Mouse (Mus musculus): Measurements from ENCODE around the gene Vps13d.

The Vps13d gene

GRCm38 (mm10) chr4:145150345-145151102 lies 44.3 kb downstream of the Vps13d start:
- no peak for DNase-seq (ENCODE audit: low spot score)

DNA sequence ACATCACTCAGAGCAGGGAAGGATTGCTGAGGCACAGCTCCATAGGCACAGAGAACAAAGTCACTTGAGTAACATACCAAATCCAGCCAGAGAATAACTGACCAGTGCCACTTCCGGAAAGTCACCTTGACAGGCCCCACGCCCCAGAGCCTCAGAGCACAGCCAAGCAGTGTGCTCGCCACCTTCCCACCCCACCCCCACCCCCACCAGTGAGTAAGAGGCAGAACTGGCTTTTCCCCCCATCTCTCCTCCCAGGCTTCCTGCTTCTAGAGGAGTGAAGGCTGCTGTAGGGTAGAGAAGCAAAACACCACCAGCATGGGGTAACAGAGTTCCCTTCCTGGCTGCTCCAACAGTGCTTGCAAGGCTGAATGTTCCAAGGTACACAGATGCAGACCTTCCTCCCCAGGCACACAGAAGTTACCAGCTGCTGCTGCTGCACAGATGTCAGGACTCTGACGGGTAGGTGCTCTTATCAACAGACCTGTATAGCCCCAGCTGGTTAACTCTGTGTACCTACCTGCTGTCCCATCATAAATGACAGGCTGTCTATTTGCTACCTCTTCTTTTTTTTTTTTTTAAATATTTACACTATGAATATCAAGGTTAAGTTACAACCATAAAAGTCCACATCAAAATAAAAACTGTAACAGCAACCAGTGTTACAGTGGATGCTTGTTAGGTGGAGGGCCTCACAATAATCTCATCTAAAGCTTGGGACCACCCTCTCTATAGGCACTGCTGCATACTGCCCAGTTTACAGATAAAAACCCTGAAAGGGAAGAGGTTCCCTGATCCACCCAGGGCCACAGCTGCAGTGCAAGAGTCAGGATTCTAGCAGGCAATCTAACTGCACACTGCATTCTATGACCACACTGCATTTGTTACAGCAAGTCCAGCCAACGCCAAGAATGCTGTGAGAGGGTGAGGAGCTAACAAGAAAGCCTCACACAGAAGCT lies 47.5 kb downstream of the Vps13d start:
- no peak for DNase-seq (ENCODE audit: low spot score)

DNA sequence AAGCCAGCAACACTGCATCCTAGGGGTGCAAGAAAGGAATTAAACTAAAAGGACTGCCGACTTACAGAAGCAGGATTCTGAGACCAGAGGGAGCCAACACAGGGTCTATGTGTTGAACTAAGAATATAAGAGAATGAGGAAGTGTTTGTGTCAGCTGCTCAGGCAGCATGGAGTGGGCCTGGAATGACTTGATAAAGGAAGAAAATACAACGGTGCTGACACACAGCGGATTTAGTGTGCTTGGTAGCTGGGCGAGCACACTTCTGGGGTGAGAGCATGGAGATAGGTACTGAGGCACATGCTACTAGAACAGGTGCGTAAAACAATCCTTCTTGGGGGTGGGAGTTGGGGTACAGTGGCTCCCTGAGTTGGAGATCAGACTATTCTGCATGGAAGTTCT lies 51.3 kb downstream of the Vps13d start:
- DNase-seq (ENCODE audit: low spot score), result no peak

GRCm38 (mm10) chr4:145136705-145137104 lies 58.1 kb downstream of the Vps13d start:
- DNase-seq (ENCODE audit: low spot score), result no peak

GRCm38 (mm10) chr4:145135473-145135872 lies 59.3 kb downstream of the Vps13d start:
- no peak for DNase-seq (ENCODE audit: low spot score)

- no peak for DNase-seq (ENCODE audit: low spot score)
These were observed 64.0 kb downstream of the Vps13d start for GRCm38 (mm10) chr4:145130772-145131171.

GRCm38 (mm10) chr4:145129956-145130548 lies 64.8 kb downstream of the Vps13d start:
- peak; percentile 60 for DNase-seq (ENCODE audit: low spot score)

- no peak for DNase-seq (ENCODE audit: low spot score)
These were observed 69.2 kb downstream of the Vps13d start for GRCm38 (mm10) chr4:145125463-145126220.

DNA sequence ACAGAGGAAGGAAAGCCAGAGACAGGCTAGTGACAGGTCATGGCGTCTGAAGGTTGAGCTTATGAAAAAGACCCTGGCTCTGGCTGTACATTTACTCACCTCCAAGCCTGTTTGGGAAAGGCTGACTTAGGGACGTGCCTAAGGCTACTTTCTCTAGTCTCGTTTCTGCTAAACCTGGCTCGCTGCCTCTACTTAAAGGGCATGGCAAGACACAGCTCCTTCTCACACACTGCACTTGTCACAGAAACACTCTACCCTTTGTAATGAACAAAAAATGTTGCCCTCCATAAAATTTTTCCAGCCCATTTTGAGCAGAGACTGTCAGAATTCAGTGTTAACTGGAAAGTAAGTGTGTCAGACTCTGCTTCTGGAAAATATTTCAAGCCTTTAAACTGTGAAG lies 70.4 kb downstream of the Vps13d start:
- no peak for DNase-seq (ENCODE audit: low spot score)

DNA sequence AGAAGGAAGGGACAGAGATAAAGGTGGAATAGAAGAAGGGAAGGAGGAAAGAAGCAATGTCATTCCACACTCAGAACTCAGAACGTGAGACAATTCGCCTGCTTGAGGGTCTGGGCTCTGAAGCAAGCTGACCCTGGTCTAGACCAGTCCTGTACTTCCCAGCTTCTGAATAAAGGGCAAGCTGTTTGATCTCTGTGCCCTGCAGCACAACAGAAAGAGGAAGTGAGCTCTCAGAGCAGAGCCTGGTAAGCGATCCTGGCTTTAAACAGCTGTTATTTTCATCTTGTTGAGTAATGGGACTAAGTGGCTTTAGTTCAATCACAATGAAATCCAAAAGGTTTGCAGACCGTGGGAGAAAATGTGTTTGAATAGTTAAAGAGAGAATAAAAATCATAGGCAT lies 83.2 kb downstream of the Vps13d start:
- no peak for DNase-seq (ENCODE audit: low spot score)

DNA sequence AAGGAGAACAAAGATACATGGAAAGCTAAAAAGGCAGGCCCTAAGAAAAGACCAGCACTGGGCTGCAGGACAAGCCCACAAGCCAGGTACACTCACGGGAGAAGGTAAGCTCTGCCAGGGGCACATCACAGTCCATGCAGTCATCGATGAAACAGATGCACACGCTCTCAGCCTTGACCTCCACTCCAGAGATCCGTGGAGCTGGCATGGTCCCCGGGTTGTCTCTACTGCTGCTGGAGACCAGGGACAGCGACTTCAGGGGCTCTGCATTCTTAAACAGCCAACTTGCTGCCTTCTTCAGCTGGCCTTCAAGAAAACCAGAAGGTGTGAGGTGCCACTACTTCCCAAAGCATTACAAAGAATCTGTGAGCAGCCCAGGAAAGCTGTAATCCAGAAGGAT lies 84.1 kb downstream of the Vps13d start:
- no peak for DNase-seq (ENCODE audit: low spot score)

GRCm38 (mm10) chr4:145106796-145107195 lies 88.0 kb downstream of the Vps13d start:
- no peak for DNase-seq (ENCODE audit: low spot score)

GRCm38 (mm10) chr4:145105319-145105718 lies 89.5 kb downstream of the Vps13d start:
- no peak for DNase-seq (ENCODE audit: low spot score)

DNA sequence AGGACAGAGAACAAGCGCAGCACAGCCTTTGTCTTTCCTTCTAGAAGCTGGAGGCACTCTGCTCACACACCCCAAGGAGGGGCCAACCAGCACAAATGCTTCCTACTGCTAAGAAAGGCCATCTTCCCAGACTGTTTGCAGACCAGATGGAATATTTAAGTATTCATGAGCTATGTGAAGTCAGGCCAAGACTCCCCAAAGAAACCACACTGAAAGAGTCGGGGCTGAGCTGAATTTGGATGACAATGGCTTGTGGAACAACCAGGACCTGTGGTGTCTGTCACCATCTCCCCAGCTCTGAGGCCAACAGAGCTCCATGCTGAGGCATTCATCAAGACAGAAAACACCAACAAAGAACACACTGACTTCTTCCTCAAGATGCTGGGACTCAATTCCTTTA lies 89.9 kb downstream of the Vps13d start:
- DNase-seq (ENCODE audit: low spot score), result no peak

DNA sequence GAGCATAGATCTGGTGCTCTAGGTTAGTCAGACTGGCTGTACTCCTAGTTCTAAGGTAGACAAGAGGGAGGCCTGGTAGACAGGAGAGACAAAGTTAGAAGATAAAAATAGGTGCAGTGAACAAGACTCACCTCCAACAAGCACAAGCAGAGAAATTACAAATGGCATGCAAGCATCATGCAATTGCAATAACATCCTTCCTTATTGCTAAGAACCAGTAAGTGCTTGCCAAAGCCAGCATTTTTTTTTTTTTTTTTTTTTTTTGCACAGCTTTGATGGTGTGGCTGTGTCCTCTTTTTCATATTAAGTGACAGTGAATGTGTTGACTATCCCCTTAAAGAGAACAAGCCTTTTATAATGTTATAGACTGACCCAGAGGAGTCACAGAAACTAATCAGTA lies 91.2 kb downstream of the Vps13d start:
- no peak for DNase-seq (ENCODE audit: low spot score)

GRCm38 (mm10) chr4:145101823-145102718 lies 92.7 kb downstream of the Vps13d start:
- no peak for DNase-seq (ENCODE audit: low spot score)

GRCm38 (mm10) chr4:145099853-145100252 lies 95.0 kb downstream of the Vps13d start:
- no peak for DNase-seq (ENCODE audit: low spot score)

DNA sequence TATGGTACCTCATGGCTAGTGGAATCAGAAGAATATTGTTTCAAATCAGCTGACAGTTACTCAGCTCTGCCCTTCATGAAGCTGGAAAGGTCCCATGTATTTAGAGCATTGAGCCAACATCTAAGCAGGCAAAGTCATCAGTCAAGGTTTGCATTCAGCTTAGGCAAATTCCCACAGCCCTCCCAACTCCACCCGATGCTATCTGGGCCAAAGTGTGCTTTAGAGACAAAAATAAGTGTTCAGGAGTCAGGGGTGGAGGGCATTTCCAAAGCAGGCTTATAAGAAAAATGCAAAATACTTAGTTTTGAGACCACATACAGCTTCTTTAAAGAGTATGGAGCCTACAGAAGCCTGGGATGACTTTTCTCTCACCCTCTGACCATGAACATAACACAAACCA lies 95.5 kb downstream of the Vps13d start:
- DNase-seq (ENCODE audit: low spot score), result no peak

DNA sequence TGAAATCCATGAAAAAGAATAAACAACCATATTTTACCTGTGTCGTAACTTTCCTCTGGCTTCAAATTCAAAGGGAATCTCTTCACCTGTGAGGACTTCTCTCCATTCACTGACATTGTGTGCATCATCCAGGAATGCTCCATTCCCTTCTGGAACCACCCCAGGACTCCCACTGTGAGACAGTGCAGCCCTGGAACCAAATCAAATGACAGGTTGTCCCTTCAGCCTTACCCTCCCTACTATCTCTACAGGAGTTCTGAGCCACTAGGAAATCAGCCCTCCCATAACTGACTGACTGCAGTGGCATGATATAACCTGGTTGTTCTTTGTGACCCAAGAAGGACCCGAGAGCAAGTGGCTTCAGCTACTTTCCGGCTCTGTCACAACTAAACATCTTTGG lies 96.8 kb downstream of the Vps13d start:
- no peak for DNase-seq (ENCODE audit: low spot score)

DNA sequence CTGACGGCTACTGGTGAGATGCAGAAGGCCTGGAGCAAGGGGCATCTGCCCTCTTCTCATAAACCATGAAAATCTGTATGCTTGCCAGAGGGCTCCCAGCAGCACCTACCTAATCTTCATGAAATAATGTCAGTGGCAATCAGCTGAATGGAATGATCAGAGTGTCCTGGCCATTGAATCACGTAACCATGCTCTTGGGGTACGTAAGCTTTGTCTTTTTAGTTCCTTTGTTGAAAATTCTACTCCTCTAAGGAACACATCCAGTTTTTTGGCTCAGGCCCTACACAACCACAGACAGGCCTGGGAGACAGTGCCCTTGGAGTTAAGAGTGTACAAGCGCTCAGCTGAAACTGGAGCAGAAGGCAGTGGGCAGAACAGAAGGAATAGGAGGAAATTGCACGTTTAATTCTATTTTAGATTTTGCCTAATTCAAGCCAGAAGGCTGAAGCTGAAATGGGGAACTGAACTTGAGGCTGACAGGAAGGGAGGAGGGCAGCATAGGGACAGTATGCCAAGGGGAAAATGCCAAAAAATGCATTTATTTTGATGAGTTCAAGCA lies 98.2 kb downstream of the Vps13d start:
- no peak for DNase-seq (ENCODE audit: low spot score)

DNA sequence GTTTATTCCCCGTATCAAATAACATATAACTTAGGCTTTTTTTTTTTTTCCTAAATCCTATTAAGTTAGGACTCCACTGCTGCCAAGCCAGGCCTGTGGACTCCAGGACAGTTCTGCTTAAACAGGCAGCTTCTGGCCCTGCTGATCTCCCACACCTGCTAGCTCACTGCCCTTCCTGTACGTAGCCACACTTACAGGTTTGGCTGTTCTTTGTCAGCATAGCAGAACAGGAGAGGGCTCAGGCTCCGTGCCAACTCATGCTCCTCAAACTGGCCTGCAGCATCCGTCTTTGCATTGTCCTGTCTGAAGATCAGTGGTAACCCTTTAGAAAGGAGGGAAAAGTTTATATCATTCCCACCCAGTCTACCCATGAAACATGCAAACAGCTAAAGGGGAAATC lies 108.3 kb downstream of the Vps13d start:
- peak; percentile 52 for DNase-seq (ENCODE audit: low spot score)
